Mouse (Mus musculus) heart, adult 2 months (tissue): ENCODE data around the gene Kdm1b.

Source experiments
- EP300 ChIP-seq: fragments of 200-500 bp; IDR thresholded peaks from 2 replicates; pipeline ENCODE4 v1.6.1; 2011; ENCODE audit warnings: low read depth, low read length, control low read depth; ENCODE audit not compliant: insufficient read depth
- POLR2A ChIP-seq: fragments of 200-500 bp; IDR thresholded peaks from 2 replicates; pipeline ENCODE4 v1.6.1; 2011; ENCODE audit warnings: mild to moderate bottlenecking, low read depth, low read length, control low read depth; ENCODE audit not compliant: insufficient read depth

DNA sequence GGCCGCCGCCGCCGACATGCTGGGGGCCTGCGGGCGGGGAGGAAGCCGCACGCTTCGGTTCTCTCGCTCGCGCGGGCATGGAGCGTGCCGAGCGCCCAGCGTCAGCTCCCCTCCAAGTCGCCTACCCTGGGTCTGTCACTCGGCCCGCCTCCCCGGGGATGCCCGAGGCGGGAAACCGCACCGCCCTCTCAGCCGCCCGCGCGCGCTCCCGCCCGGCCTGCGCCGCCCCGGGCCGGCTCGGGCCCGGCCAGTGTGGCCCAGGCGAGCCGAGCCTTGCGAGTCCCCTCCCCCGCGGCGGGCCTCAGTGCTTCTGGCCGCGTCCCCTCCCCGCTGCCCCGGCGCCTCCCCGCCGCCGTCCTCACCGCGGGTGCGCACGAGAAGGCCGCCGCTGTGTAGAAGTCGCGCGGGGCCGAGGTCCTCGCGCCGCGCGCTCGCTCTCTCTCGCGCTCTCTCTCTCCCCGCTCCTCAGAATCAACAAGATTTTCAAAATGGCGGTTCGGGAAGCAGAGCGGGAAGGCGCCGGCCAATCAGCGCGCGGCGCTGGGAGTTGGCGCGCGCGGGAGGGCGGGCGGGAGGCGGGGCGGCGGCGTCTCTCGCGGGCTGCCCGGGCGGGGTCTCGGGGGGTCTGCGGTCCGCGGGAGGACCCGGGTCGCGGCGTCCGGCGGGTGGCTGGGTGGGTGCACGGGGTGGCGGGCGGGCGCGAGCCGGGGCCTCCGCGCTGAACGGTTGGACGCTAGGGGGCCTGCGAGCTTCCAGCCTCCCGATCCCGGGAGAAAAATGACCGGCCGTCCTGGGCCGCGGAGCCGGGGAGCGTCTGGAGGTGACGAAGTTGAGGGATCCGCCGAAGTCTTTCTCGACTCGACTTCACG lies 62.6 kb downstream of the Kdm1b start, which contains the start of gene Dek:
- no peak for TF ChIP-seq EP300
- peak; percentile 56; the same call in 1 of the 2 replicates for TF ChIP-seq POLR2A
